Mouse (Mus musculus): ENCODE data around the gene Kcns1. TPM values are rescaled to one million over a fixed set of nuclear protein-coding genes. Genes with fewer than 3 reads are reported as not detected.

The Kcns1 gene
- polyA plus RNA-seq, 1 experiment from 2014 or later: 2.4 TPM

DNA sequence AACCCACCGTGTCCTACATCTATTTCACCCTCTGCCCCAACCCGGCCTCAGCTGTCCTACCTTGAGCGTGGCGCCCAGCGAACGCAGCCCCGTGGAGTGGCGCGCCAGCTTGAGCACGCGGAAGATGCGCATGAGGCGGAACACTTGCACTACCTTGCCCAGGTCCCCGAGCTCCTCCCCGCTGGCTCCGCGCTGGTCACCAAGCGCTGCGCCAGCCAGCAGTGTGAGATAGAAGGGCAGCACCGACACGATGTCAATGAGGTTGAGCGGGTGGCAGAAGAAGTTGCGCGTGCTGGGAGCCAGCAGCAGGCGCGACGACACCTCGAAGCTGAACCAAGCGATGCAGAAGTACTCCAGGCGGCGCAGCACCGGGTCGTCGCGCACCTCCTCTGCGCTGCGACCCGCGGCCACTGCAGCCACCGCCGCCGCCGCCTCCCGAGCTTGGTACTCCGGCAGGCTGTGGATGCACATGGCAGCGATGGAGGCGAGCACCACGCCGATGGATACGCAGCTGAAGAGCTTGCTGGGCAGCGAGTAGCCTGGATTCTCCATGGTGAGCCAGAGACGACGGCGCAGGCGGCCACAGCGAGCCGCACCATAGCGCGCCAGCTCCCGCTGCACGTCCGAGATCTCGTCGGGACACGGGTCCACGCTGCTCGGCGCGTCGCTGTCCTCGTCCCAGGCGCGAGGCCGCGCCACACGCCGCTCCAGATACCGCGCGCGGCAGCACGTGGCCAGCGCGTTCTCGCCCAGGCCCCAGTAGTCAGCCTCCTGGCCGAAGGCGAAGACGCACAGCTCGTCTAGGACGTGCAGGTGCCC lies 3.0 kb downstream of the Kcns1 start:
- peaks cover 66% of the 10 kb centered on the region for H3K27me3 ChIP-seq (replicated peaks)
- peaks cover 31% of the 10 kb centered on the region for H3K4me1 ChIP-seq
- no peaks in the 10 kb centered on the region for H3K36me3 ChIP-seq
- peak; percentile 76; the same call in 1 of the 2 replicates for ATAC-seq (ENCODE audit: low FRiP score)
- H3K4me3 ChIP-seq (replicated peaks): peak overlapping the region; percentile 45
- 14% methylated on average over 90 of the region's 90 CpGs for WGBS
- H3K9me3 ChIP-seq (replicated peaks): no peaks in the 10 kb centered on the region
- no peak overlapping the region for H3K27ac ChIP-seq (replicated peaks)
- peak overlapping the region; percentile 37; the same call in 1 of the 2 replicates for H3K9ac ChIP-seq (replicated peaks)
- peak overlapping the region; percentile 70 for H3K4me2 ChIP-seq

DNA sequence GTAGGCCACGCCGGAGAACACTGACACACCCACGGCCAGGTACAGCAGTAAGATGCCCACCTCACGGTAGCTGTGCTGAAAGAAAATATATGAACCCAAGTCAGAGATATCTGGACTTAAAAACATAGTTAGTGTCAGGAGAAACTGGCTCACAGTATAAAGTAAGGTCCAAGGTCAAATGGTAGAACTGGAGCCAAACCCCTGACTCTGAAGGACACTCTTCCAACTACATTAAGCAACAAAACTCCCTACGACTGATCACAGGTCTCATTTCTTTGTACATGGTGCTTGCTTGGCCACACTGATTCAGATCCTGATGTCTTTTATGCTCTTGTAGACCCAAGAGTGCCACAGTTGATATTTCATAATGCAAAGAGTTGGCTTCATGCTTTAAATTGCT lies 6.0 kb downstream of the Kcns1 start:
- Histone ChIP-seq H3K4me3 (replicated peaks) (no peak overlapping the region), H3K27ac (replicated peaks) (no peak overlapping the region), H3K27me3 (replicated peaks) (peaks cover 45% of the 10 kb centered on the region), H3K9me3 (replicated peaks) (no peaks in the 10 kb centered on the region), H3K36me3 (no peaks in the 10 kb centered on the region), H3K4me1 (peaks cover 15% of the 10 kb centered on the region), H3K4me2 (no peak overlapping the region), H3K9ac (replicated peaks) (no peak overlapping the region)
- WGBS: 92% methylated on average over 5 of the region's 5 CpGs
- no peak for ATAC-seq (ENCODE audit: low FRiP score)

DNA sequence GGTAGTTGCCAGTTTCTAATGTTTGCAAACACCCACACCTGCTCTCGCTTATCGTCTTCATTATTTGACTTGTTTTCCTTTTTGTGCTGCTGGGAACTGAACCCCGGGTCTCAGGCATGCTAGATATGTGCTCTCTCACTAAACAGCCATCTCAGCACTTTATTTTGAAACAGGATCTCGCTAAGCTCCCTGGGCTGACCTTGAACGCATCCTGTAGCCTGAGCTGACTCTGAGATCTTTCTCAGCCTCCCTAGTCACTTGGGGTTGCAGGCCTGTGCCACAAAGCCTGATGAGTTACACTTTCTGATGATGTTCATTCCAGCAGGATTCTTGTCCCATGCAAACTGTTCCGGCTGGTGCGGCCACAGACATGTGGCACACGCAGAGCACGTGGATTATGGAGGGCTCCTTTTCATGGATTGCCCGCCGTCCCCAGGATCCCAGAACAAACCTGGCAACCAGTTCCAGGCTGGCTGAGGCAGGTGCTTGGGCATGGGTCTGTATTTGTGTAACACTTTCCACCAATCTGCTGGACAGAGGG lies 9.3 kb downstream of the Kcns1 start:
- no peaks in the 10 kb centered on the region for H3K9me3 ChIP-seq (replicated peaks)
- WGBS: 87% methylated on average over 11 of the region's 11 CpGs
- no peak overlapping the region for H3K4me2 ChIP-seq
- peaks cover 6% of the 10 kb centered on the region; the same call in 1 of the 2 replicates for H3K36me3 ChIP-seq
- peaks cover 11% of the 10 kb centered on the region for H3K27me3 ChIP-seq (replicated peaks)
- H3K4me3 ChIP-seq (replicated peaks): no peak overlapping the region
- H3K9ac ChIP-seq (replicated peaks): no peak overlapping the region
- ATAC-seq (ENCODE audit: low FRiP score): no peak
- no peak overlapping the region for H3K27ac ChIP-seq (replicated peaks)
- H3K4me1 ChIP-seq: no peaks in the 10 kb centered on the region

DNA sequence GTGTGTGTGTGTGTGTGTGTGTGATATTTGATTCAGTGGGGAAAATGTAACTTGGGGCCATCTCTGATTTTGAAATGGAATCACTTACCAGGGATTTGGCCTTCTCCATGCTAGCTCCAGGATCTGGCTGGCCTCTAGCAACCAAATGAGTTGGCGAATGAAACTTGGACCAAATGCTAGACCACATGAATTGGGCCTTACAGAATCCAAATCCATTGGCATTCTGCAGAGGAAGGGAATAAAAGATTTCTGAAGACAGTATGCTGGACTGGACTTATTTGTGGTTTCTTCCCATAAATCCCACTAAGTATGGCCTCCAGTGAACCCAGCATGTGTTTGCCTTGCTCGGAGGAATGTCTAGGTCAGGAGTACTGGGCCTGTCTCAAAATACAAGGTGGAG lies 12.1 kb downstream of the Kcns1 start:
- H3K36me3 ChIP-seq: peaks cover 15% of the 10 kb centered on the region
- no peak overlapping the region for H3K27ac ChIP-seq (replicated peaks)
- no peaks in the 10 kb centered on the region for H3K27me3 ChIP-seq (replicated peaks)
- no peak overlapping the region for H3K4me3 ChIP-seq (replicated peaks)
- WGBS: 93% methylated on average over 2 of the region's 2 CpGs
- no peak overlapping the region for H3K9ac ChIP-seq (replicated peaks)
- no peak overlapping the region for H3K4me2 ChIP-seq
- H3K9me3 ChIP-seq (replicated peaks): no peaks in the 10 kb centered on the region
- H3K4me1 ChIP-seq: no peaks in the 10 kb centered on the region
- no peak for ATAC-seq (ENCODE audit: low FRiP score)

DNA sequence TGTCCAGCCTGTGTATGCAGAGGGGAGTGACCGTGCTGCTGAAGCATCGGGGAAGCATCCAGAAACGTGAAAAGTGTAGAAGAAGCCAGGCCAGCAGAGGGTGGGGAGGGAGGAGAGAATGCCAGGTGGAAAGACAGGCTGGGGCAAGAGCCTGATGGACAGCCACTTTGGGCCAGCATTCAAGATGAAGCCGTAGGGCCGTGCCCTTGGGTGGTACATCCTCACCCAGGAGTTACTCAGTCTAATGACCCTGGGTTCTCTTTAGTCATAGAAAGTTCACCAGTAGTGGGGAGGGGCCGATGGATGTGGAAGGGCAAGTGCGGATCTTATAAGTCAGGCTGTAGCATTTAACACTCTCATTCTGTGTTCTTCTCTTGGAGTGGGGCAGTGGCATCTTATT lies 14.8 kb downstream of the Kcns1 start:
- Histone ChIP-seq H3K4me1 (no peaks in the 10 kb centered on the region), H3K4me2 (no peak overlapping the region), H3K27ac (replicated peaks) (no peak overlapping the region), H3K27me3 (replicated peaks) (no peaks in the 10 kb centered on the region), H3K36me3 (peaks cover 40% of the 10 kb centered on the region), H3K9ac (replicated peaks) (no peak overlapping the region), H3K9me3 (replicated peaks) (no peaks in the 10 kb centered on the region), H3K4me3 (replicated peaks) (no peak overlapping the region)
- no peak for ATAC-seq (ENCODE audit: low FRiP score)
- WGBS: 83% methylated on average over 7 of the region's 7 CpGs

DNA sequence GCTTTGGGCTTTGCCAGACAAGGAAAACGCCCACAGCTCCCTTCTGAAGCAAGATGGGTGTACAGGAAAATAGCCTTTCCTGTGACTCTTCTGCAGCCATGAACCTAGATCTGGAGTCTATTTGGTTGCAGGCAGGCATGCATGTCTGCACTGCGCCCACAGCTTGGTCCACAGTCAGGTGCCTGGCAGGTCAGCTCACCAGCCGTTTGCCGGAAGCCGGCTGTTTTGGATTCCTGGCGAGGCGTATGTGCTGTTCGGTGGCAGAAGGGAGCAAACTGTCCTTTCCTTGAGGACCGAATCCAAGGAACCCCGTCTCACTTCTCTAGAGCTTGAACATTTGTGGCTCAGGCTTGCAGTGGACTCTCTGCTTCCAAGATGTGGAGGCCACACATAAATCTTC lies 16.9 kb downstream of the Kcns1 start:
- Histone ChIP-seq H3K4me3 (replicated peaks) (no peak overlapping the region), H3K9me3 (replicated peaks) (no peaks in the 10 kb centered on the region), H3K4me2 (no peak overlapping the region), H3K4me1 (no peaks in the 10 kb centered on the region; the same call in 1 of the 2 replicates), H3K36me3 (peaks cover 40% of the 10 kb centered on the region), H3K27me3 (replicated peaks) (no peaks in the 10 kb centered on the region), H3K27ac (replicated peaks) (no peak overlapping the region), H3K9ac (replicated peaks) (no peak overlapping the region)
- no peak for ATAC-seq (ENCODE audit: low FRiP score)
- WGBS: 99% methylated on average over 10 of the region's 10 CpGs

DNA sequence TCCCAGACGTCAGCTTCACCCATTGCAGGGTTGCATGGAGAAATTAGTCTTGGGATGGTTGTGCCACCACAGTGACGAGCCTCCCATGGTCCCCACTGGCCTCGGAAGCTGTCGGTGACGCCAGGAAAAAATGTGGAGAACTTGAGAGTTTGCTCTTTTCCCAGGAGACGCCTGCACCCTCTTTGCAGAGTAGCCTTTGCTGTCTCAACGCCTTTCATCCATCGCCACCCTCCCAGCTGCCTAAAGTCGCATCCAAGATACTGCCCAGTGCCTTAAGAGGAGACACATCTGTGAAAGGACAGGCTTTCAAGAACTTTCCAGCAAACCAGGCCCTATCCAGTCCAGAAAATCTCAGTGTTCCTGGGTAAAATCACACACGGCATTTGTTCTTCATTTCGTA lies 18.6 kb downstream of the Kcns1 start:
- H3K4me2 ChIP-seq: no peak overlapping the region
- peaks cover 40% of the 10 kb centered on the region for H3K36me3 ChIP-seq
- H3K9me3 ChIP-seq (replicated peaks): no peaks in the 10 kb centered on the region
- H3K4me3 ChIP-seq (replicated peaks): no peak overlapping the region
- ATAC-seq (ENCODE audit: low FRiP score): no peak
- no peaks in the 10 kb centered on the region for H3K27me3 ChIP-seq (replicated peaks)
- WGBS: 95% methylated on average over 11 of the region's 11 CpGs
- no peak overlapping the region for H3K9ac ChIP-seq (replicated peaks)
- H3K4me1 ChIP-seq: peaks cover 3% of the 10 kb centered on the region; the same call in 1 of the 2 replicates
- no peak overlapping the region for H3K27ac ChIP-seq (replicated peaks)

DNA sequence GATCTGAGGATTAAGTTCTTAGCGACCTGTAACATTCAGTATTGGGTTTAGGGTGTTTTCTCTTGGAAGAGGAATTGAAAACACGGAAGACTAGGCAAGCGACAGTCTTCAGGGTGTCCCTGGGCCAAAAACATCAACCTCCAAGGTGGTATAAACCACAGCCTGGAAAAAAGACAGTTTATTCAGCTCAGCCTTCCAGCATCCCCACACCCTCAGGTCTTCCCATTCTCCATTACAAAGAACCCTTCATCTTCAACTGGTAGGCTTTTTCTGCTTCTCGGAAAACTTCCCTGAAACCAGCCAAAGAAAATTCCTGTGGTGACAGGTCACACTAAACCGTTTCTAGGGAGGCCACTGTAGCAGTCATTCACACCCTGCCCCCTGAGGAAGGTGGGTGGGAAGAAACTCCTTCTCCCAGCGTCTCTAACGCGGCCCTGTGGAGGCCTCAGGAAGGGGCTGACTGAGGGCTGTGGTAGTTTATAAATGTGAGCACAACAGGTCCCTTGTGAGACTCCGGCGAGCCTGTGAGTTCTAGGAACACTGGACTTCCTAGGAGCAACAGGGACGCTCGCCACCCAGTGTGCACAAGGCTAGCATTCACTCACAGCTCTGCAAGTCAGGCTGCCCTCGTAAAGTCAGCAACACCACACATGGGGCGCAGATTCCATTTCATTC lies 20.7 kb downstream of the Kcns1 start:
- Histone ChIP-seq H3K27ac (replicated peaks) (peak overlapping the region; percentile 52), H3K9ac (replicated peaks) (no peak overlapping the region), H3K4me1 (peaks cover 3% of the 10 kb centered on the region; the same call in 1 of the 2 replicates), H3K36me3 (peaks cover 29% of the 10 kb centered on the region), H3K4me2 (no peak overlapping the region), H3K9me3 (replicated peaks) (no peaks in the 10 kb centered on the region), H3K4me3 (replicated peaks) (no peak overlapping the region), H3K27me3 (replicated peaks) (no peaks in the 10 kb centered on the region)
- 35% methylated on average over 14 of the region's 14 CpGs for WGBS
- no peak for ATAC-seq (ENCODE audit: low FRiP score)

DNA sequence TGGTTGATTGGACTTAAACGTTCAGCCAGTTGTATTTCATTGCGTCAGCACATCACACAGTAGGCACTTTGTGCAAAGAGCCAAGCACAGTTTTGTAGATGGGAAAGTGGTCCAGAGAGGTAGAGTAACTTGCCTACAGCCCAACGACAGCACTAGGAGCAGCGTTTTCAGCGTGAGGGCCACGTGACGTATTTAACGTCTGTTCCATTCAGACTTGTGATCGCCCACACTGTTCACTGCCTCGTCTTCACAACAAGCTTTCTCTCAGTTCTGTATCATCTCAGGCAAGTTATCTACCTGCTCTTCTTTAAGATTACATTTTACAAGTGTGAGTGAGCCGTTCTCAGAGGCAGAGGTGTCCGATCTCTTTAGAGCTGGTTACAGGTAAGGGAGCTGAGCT lies 24.4 kb downstream of the Kcns1 start:
- H3K9ac ChIP-seq (replicated peaks): no peak overlapping the region
- H3K4me1 ChIP-seq: peaks cover 10% of the 10 kb centered on the region; the same call in 1 of the 2 replicates
- no peak for ATAC-seq (ENCODE audit: low FRiP score)
- no peak overlapping the region for H3K4me2 ChIP-seq
- no peak overlapping the region for H3K4me3 ChIP-seq (replicated peaks)
- 95% methylated on average over 12 of the region's 12 CpGs for WGBS
- H3K27me3 ChIP-seq (replicated peaks): no peaks in the 10 kb centered on the region
- no peak overlapping the region for H3K27ac ChIP-seq (replicated peaks)
- H3K9me3 ChIP-seq (replicated peaks): no peaks in the 10 kb centered on the region
- H3K36me3 ChIP-seq: peaks cover 3% of the 10 kb centered on the region; the same call in 1 of the 2 replicates

DNA sequence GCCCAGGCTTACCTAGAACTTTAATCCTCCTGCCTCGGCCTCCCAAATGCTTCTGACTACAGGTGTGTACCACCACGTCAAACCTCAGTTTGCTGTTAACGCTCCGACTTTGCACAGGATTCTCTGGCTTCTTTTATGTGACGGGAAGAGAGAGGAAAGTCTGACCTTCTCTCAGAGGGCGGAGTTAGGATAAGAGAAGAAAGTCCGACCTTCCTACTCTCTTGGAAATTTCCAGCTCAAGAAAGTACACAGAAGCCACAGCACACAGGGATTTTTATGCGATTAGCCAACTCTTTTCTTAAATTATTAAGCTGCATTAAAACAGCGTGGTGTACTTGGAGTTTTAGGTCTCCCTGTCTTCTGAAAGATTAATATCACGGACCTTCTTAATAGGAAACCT lies 26.4 kb downstream of the Kcns1 start:
- no peak overlapping the region for H3K4me2 ChIP-seq
- H3K4me3 ChIP-seq (replicated peaks): no peak overlapping the region
- no peak overlapping the region for H3K27ac ChIP-seq (replicated peaks)
- ATAC-seq (ENCODE audit: low FRiP score): no peak
- 81% methylated on average over 10 of the region's 10 CpGs for WGBS
- peaks cover 10% of the 10 kb centered on the region; the same call in 1 of the 2 replicates for H3K4me1 ChIP-seq
- no peaks in the 10 kb centered on the region for H3K9me3 ChIP-seq (replicated peaks)
- H3K36me3 ChIP-seq: no peaks in the 10 kb centered on the region
- H3K9ac ChIP-seq (replicated peaks): no peak overlapping the region
- H3K27me3 ChIP-seq (replicated peaks): no peaks in the 10 kb centered on the region

DNA sequence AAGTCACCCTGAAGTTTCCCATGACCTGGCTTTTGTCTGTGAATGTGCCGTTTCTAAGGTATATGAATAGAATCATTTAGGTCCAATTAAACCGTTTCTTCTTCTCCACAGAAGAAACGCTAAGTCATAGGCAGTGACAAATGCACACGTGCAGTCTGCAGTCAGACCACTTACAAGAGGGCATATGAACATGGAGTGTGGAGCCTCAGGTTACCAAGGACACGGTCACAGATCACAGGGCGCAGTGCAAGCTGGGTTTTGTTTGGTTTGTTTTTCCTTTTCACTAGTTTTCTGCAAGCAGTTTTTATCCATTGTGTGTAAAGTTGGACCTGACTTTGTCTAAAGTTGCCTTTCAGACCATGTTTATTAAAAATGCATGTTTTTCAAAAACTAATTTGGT lies 26.9 kb downstream of the Kcns1 start:
- ATAC-seq (ENCODE audit: low FRiP score): no peak
- H3K4me3 ChIP-seq (replicated peaks): no peak overlapping the region
- H3K4me1 ChIP-seq: peaks cover 10% of the 10 kb centered on the region; the same call in 1 of the 2 replicates
- H3K27me3 ChIP-seq (replicated peaks): no peaks in the 10 kb centered on the region
- no peaks in the 10 kb centered on the region for H3K36me3 ChIP-seq
- 49% methylated on average over 6 of the region's 6 CpGs for WGBS
- H3K9me3 ChIP-seq (replicated peaks): no peaks in the 10 kb centered on the region
- no peak overlapping the region for H3K4me2 ChIP-seq
- H3K27ac ChIP-seq (replicated peaks): no peak overlapping the region
- H3K9ac ChIP-seq (replicated peaks): no peak overlapping the region

DNA sequence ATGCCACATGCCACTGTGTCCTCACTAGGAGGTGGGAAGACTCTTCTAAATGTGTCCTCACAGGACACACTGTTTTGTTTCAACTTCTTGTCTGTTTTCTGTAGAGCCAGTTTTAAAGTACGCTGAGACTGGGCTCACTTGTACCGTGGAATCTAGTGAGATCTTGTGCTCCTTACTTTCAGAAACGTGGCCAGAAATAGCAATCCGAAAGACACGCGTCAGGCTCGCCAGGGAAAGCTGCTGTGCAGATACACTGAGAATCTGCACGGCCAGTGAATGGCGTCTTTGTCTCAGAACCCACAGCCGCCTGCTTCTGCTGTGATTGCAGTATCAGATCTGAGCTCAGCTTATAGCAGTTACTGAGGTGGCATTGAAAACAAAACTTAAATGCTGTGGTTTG lies 28.9 kb downstream of the Kcns1 start:
- ATAC-seq (ENCODE audit: low FRiP score): no peak
- no peak overlapping the region for H3K4me2 ChIP-seq
- no peak overlapping the region for H3K9ac ChIP-seq (replicated peaks)
- H3K27ac ChIP-seq (replicated peaks): peak overlapping the region; percentile 46
- H3K27me3 ChIP-seq (replicated peaks): no peaks in the 10 kb centered on the region
- peaks cover 18% of the 10 kb centered on the region; the same call in 1 of the 2 replicates for H3K4me1 ChIP-seq
- WGBS: 45% methylated on average over 10 of the region's 10 CpGs
- H3K4me3 ChIP-seq (replicated peaks): no peak overlapping the region
- no peaks in the 10 kb centered on the region for H3K9me3 ChIP-seq (replicated peaks)
- no peaks in the 10 kb centered on the region for H3K36me3 ChIP-seq
